In the genomic region with DNA sequence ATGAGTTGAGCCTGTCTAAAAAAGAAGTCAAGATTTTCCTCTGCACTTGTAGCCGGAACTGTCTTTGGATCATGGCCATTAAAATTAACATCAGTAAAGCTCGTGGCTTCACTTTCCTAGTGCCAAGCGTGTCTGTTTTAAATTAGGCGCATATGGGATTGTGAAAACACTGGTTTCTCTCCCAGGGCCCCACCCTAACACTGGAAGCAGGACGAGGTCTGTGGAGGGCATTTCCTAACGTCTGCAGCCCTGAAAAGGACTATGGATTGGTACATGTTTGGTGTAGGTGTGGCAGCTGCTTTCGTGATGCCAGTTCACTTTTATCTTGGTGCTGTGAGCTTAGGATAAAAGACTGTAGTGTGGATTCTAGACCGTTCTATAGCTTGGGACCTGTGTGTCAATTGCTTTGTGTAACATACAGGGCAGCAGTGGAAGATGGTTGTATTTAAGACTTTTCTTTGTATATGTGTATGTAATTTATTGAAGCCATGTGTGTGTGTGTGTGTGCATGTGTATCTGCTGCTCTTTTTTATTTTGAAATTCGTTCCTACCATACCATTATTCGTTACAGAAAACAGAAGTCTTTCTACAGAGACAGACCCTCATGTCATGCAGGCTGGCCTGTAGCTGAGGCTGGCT, we compare ENCODE assay signal across 10 mouse cellular contexts. TPM values are rescaled to one million over a fixed set of nuclear protein-coding genes. Genes with fewer than 3 reads are reported as not detected.
DNase-seq lines count a peak whose midpoint lies in the region; ATAC-seq and TF ChIP-seq lines count a peak whose summit lies in the region.
"Had no signal": no experiment of that assay in that cellular context is flagged by ENCODE, and none has a peak within 500 bp of the region (broad histone marks: within the 10 kb centered on the region; RNA-seq: fewer than 3 reads in every experiment).

No protein-coding gene starts in this region.

- H3K9ac ChIP-seq in forebrain, postnatal 0 days: no peak overlapping the region
- no peak overlapping the region for H3K9ac ChIP-seq in lung, embryonic 14.5 days
- no peak overlapping the region for H3K9ac ChIP-seq in forebrain, embryonic 14.5 days (ENCODE audit: low read length)

- H3K4me2 ChIP-seq in forebrain, postnatal 0 days (ENCODE audit: low read depth): no peak overlapping the region
- H3K4me2 ChIP-seq in lung, embryonic 14.5 days: no peak overlapping the region
- no peak overlapping the region for H3K4me2 ChIP-seq in forebrain, embryonic 14.5 days (ENCODE audit: low read length)

- DNase-seq in forebrain, embryonic 10.5 days (ENCODE audit: extremely low spot score, low spot score): no peak
- DNase-seq in forebrain, postnatal 0 days: no peak
- DNase-seq in lung, embryonic 14.5 days: peak; percentile 56
- DNase-seq in lung, adult 2 months: no peak
- peak; percentile 68 for DNase-seq in forebrain, embryonic 14.5 days (ENCODE audit: low spot score)
- no peak for DNase-seq in spleen, adult 12 weeks (ENCODE audit: low spot score)
- DNase-seq in kidney, adult 11 months: no peak

- peaks cover 5% of the 10 kb centered on the region for H3K36me3 ChIP-seq in forebrain, embryonic 10.5 days (replicated peaks)
- H3K36me3 ChIP-seq in forebrain, postnatal 0 days (ENCODE audit: insufficient read depth): no peaks in the 10 kb centered on the region
- H3K36me3 ChIP-seq in lung, embryonic 14.5 days (ENCODE audit: insufficient read depth): no peaks in the 10 kb centered on the region
- H3K36me3 ChIP-seq in forebrain, embryonic 14.5 days (ENCODE audit: control insufficient read depth, insufficient read depth, low read length): no peaks in the 10 kb centered on the region

- no peaks in the 10 kb centered on the region for H3K9me3 ChIP-seq in forebrain, embryonic 10.5 days
- no peaks in the 10 kb centered on the region for H3K9me3 ChIP-seq in forebrain, postnatal 0 days (ENCODE audit: low read length)
- no peaks in the 10 kb centered on the region for H3K9me3 ChIP-seq in lung, embryonic 14.5 days (ENCODE audit: low read depth, low read length)
- H3K9me3 ChIP-seq in forebrain, embryonic 14.5 days (replicated peaks; ENCODE audit: control insufficient read depth, low read length): no peaks in the 10 kb centered on the region

- peaks cover 48% of the 10 kb centered on the region for H3K4me1 ChIP-seq in forebrain, embryonic 10.5 days
- H3K4me1 ChIP-seq in forebrain, postnatal 0 days (ENCODE audit: insufficient read depth): no peaks in the 10 kb centered on the region
- peaks cover 27% of the 10 kb centered on the region for H3K4me1 ChIP-seq in lung, embryonic 14.5 days (ENCODE audit: insufficient read depth)
- H3K4me1 ChIP-seq in lung, adult 2 months (ENCODE audit: control insufficient read depth, insufficient read depth, low read length): peaks cover 21% of the 10 kb centered on the region
- H3K4me1 ChIP-seq in forebrain, embryonic 14.5 days (ENCODE audit: control insufficient read depth, insufficient read depth, low read length): peaks cover 14% of the 10 kb centered on the region

- no peak overlapping the region for H3K4me3 ChIP-seq in forebrain, embryonic 10.5 days
- no peak overlapping the region for H3K4me3 ChIP-seq in forebrain, postnatal 0 days (ENCODE audit: low read depth, low read length)
- H3K4me3 ChIP-seq in lung, embryonic 14.5 days (ENCODE audit: low read depth, low read length): no peak overlapping the region
- H3K4me3 ChIP-seq in lung, adult 2 months (replicated peaks; ENCODE audit: extremely low read depth, low read depth, low read length): no peak overlapping the region
- no peak overlapping the region for H3K4me3 ChIP-seq in forebrain, embryonic 14.5 days (ENCODE audit: low read depth, low read length)
- H3K4me3 ChIP-seq: heart, adult 2 months had no signal

- 55% methylated on average over 10 of the region's 10 CpGs for WGBS in forebrain, embryonic 10.5 days
- 31% methylated on average over 10 of the region's 10 CpGs for WGBS in forebrain, postnatal 0 days
- WGBS in lung, embryonic 14.5 days: 39% methylated on average over 10 of the region's 10 CpGs
- WGBS in lung, adult 2 months: 32% methylated on average over 10 of the region's 10 CpGs
- 28% methylated on average over 10 of the region's 10 CpGs for WGBS in forebrain, embryonic 14.5 days

- no peak for ATAC-seq in forebrain, postnatal 0 days
- ATAC-seq in lung, embryonic 14.5 days (ENCODE audit: insufficient read depth): no peak
- ATAC-seq in forebrain, embryonic 14.5 days: peak; percentile 73
- ATAC-seq in megakaryocyte progenitor cell, adult 5-6 weeks (replicated peaks; ENCODE audit: poor library complexity): peak; percentile 37; the same call in 1 of the 2 replicates

- H3K27ac ChIP-seq in forebrain, embryonic 10.5 days: peak overlapping the region; percentile 35; the same call in 1 of the 2 replicates
- no peak overlapping the region for H3K27ac ChIP-seq in forebrain, postnatal 0 days (ENCODE audit: low read depth, low read length)
- H3K27ac ChIP-seq in lung, embryonic 14.5 days (ENCODE audit: low read depth): peak overlapping the region; percentile 2; the same call in 1 of the 2 replicates
- H3K27ac ChIP-seq in forebrain, embryonic 14.5 days (ENCODE audit: low read depth, low read length): peak overlapping the region; percentile 30; the same call in 1 of the 2 replicates
- H3K27ac ChIP-seq: heart, adult 2 months; macrophage had no signal

- no peak for TF ChIP-seq POLR2A in lung, adult 2 months (IDR thresholded peaks at IDR 0.05; ENCODE audit: borderline replicate concordance, extremely low read depth, low read depth, low read length)

- H3K27me3 ChIP-seq in forebrain, embryonic 10.5 days (ENCODE audit: poor library complexity, severe bottlenecking): no peaks in the 10 kb centered on the region
- no peaks in the 10 kb centered on the region for H3K27me3 ChIP-seq in forebrain, postnatal 0 days (ENCODE audit: insufficient read depth, low read length)
- H3K27me3 ChIP-seq in lung, embryonic 14.5 days (ENCODE audit: insufficient read depth, low read length): no peaks in the 10 kb centered on the region
- H3K27me3 ChIP-seq in forebrain, embryonic 14.5 days (replicated peaks; ENCODE audit: control insufficient read depth, insufficient read depth, low read length): no peaks in the 10 kb centered on the region

- TF ChIP-seq CTCF in forebrain, postnatal 0 days (IDR thresholded peaks at IDR 0.05; ENCODE audit: low read depth): no peak
- no peak for TF ChIP-seq CTCF in lung, embryonic 14.5 days (IDR thresholded peaks at IDR 0.05; ENCODE audit: low read depth)
- TF ChIP-seq CTCF in lung, adult 2 months (IDR thresholded peaks at IDR 0.05; ENCODE audit: insufficient read depth, low read length): no peak

RNA-seq across cellular contexts. Expression of gene Epb41l2, which starts 13.0 kb away (rescaled TPM):
- polyA plus RNA-seq in forebrain, embryonic 10.5 days (2016; fragmentation: Nextera tagmentation; extraction: Ambion mirVana): 42.7 and 43.0 TPM in 2 replicates
- 40.3 and 49.4 TPM in 2 replicates for total RNA-seq in forebrain, postnatal 0 days (2014; rRNA removed)
- polyA plus RNA-seq in forebrain, postnatal 0 days (2015; fragmentation: Nextera tagmentation; extraction: Ambion mirVana): 13.2 and 19.3 TPM in 2 replicates
- polyA plus RNA-seq in lung, embryonic 14.5 days (2014; fragmentation: Nextera tagmentation; extraction: Ambion mirVana): 104 and 105 TPM in 2 replicates
- polyA plus RNA-seq in lung, adult 2 months (2012; rRNA removed): 85.4 and 132 TPM in 2 replicates
- polyA plus RNA-seq in forebrain, embryonic 14.5 days (2014; fragmentation: Nextera tagmentation; extraction: Ambion mirVana): 17.2 and 20.6 TPM in 2 replicates
- 16.5 and 28.2 TPM in 2 replicates for total RNA-seq in megakaryocyte progenitor cell, adult 5-6 weeks (2015)
- total RNA-seq in megakaryocyte progenitor cell, adult 5-6 weeks (2017): 19.1 and 24.6 TPM in 2 replicates

Comparison
In these comparisons a context has a peak if more than half of its experiments do, and no peak if none do; other contexts are left out.
1. DNase-seq: peak in lung, embryonic 14.5 days (single experiment) and forebrain, embryonic 14.5 days (single experiment); none in forebrain, embryonic 10.5 days (single experiment), forebrain, postnatal 0 days (single experiment), lung, adult 2 months (single experiment), spleen, adult 12 weeks (single experiment) and kidney, adult 11 months (single experiment).
2. ATAC-seq: peak in forebrain, embryonic 14.5 days (single experiment) and megakaryocyte progenitor cell, adult 5-6 weeks (single experiment); none in forebrain, postnatal 0 days (single experiment) and lung, embryonic 14.5 days (single experiment).